Mouse (Mus musculus): ENCODE data around the gene Saa1.
"Not testable (repeated sequence)": the region's sequence is repeated elsewhere in the genome, so short reads cannot be mapped to it uniquely, and the experiment has no call there.

- TF ChIP-seq POLR2A (IDR thresholded peaks at IDR 0.05; ENCODE audit: insufficient read length, low read depth); USF1 (IDR thresholded peaks at IDR 0.05; ENCODE audit: low read depth): not testable (repeated sequence)
These were observed 2.7 kb downstream of the Saa1 start for GRCm38 (mm10) chr7:46740041-46740440.
